Mouse (Mus musculus) frontal cortex, adult (tissue): ENCODE results near the gene Atf6.
A peak's percentile ranks its signal among the peaks of the same experiment; 100 is the strongest.

ENCODE experiments used
- ATAC-seq: cut with Nextera tagmentation; 2 replicates; pipeline ENCODE4 v1.9.2; 2017; ENCODE audit warnings: mild to moderate bottlenecking, moderate library complexity, mixed read lengths; ENCODE audit not compliant: low TSS enrichment

Atf6 gene

DNA sequence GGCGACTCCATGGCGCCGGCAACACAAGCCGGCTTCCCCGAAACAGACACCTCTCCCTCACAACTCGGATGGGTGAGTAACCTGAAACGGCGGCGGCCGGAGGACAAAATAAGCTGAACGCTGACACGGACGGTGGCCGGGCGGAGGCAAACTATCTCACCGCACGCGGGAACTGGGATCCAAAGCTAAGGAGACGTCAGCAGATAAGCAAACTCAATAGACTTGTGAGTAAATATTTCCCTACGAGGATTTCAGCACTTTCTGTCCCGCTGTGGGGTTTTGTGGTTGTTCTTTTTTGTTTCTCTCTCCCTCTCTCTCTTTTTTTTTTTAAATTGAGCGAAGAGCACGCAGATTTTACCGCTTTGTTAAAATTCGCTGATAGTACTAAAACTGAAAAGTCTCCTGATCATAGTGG, at the start of gene Atf6:
TSS of gene Atf6 (minus strand) at position 81 of the 415 bp plus-strand sequence.
- peak; percentile 68 for ATAC-seq

DNA sequence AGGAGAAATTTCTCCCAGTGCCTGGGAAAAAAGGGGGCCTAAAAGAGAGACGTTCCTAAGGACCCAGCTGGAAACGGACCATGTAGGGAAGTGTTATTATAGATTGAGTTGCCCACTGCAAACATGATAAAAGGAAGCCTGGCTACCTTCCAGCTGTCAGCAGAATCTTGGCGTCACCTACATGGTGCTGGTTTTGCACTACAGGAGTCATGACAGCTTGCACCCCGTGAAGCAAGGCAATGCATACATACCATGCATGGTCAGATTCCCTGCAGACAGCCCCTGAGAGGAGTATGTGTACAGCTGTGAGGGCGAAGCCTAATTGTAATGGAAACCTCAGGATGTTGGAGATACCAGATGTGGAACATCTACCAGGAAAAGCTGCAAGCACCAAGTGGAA, 48.1 kb upstream of the Atf6 start:
- ATAC-seq: no peak

DNA sequence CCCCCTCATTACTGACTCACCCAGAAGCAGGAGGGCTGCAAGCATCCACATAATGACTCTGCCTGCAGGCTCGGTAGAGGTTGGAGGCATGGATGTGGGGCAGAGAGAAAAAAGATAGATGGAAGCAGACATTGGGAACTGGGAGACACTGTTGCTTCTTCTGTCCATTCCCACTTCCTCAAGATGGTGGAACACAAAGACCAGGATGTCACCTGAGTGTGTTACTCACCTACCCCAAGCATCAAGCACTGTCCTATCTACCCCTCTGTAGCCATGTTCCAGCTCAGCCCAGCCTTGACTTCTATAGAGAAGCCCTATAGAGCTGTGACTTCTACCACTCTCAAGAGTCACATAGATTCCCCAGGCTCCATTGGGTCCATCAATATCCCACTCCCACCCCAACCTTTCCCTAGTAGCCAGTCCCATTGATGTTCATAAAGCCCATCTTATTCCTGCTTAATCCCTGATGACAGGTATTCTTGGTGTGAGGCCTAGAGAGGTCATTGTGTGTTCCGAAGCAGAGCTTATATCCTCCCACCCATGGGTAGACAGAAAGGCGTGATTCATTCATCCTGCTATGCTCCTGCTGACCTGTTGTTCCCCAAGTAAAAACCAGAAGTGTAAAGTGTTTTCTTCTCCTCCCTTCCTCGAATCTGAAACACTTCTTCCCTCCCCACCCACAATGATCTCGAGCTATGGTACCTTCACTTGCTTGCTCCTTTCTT, 45.5 kb upstream of the Atf6 start, which contains the start of gene Fcrlb:
TSS of gene Fcrlb (minus strand) at position 51 of the 725 bp plus-strand sequence.
- no peak for ATAC-seq

DNA sequence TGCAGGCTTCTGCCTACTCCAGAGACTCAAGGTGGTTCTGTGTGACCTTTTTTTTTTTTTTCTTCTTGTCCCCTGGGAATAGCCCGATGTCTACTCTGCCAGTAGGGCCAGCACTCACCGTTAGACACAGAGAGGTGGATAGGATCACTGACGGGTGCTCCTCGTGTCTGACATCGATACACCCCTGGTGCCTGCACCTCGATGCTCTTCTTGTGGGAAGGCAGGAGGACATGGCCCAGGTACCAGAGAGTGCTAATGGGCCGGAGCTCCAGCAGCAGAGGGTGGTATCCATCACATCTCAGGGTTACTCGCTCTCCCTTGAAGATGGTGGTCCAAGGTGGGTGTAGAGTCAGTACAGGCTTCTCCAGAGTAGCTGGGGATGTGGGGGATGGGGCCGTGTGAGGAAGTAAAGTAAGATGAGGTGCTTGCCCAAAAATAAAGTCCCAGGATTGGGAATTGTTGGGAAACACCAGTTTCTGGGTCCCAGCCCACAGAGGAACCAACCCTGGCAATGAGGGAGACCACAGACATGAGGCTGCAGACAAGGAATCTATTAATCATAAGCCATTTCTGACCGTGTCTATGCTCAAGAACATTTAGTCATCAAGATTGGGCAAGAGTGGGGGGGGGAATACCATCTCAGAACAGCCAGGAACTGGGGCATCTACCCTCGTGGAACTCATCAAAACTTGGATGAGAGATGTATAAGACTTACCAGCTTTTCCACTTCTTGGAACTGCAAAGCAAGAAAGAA, 44.5 kb upstream of the Atf6 start:
- ATAC-seq: no peak

DNA sequence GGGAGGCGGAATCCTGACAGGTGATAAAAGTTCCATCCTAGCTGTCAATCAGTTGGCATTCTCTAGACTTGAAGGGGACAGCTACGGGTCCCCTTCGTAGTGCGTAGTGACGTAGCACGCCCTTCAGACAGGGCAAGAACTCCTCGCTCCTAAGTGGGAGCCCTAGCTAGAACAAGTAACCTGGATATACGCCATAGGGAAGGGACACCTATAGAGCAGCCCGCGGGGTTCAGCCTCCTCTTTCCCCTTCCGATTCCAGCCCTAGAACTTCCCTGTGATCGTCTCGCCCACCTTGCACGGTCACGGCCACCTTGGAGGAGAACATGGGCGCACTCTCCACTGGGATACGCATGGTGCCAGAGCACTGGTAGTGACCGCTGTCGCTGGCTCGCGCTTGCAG, 40.8 kb upstream of the Atf6 start:
- peak; percentile 76 for ATAC-seq

DNA sequence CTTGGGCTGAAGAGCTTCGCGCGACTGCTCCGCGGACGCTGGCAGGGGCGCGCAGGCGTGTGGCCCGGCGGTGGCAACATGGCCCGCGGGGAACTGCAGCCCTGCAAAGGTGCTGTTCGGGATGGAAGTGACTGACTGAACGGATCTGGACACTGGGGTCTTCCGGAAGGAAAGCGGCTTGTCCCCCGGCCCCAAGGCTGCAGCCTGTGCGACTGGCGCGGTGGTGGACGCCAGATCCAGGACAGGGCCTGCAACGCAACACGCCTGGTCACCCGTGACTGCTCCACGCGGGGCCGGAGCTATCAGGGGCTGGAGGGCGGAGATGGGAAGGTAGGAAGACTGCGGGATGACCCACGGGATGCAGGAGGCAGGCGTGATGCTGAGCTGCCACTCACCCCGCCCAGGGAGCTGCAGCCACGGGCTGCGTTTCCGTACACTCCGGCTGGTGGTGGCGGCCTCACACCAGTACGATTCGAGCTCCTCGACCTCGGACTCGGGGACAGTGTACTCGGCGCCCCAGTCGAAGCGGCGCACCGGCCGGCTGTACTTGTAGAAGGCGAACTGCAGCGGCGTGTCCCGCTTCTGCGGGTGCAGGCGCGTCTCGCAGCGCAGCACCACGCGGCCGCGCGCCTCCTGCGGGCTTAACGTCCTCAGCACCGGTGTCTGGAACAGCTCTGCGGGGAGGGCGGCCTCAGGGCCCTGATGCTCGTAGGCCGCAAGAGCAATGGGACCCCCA, 40.1 kb upstream of the Atf6 start:
- ATAC-seq: peak; percentile 86

DNA sequence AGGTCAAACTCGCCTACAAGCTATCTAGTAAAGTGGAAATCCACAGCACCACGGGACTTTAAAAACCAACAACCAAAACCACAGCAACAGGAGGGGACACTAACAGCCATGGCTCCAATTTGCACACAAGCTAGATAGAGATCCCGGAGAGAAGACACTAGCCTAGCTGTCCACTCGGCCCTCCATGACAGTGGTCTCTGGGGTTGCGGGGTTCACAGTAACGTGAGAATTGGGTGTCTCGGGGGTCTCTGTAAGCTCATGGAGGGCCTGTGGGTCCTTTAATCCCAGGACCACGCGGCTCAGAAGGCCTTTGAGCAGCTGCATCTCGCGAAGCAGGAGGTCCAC, 39.5 kb upstream of the Atf6 start:
- ATAC-seq: no peak

DNA sequence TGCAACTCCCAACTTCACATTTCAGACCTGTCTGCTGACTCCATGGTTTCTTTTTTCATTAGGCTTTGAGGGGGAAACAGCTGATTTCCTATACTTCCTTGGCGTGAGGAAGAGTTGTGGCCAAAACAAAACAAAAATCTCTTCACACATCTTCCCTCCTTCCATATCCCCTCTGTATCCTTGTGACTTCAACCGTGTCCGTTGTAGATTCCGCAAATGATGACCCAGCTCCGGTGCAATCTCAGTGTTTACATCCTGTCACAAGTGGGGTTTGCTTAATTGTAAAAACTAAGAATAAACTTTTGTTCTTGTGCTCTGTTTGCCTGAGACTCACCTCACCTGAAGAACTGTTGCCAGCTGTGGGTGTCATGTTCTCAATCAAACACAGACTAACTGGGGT, 35.9 kb upstream of the Atf6 start:
- no peak for ATAC-seq

DNA sequence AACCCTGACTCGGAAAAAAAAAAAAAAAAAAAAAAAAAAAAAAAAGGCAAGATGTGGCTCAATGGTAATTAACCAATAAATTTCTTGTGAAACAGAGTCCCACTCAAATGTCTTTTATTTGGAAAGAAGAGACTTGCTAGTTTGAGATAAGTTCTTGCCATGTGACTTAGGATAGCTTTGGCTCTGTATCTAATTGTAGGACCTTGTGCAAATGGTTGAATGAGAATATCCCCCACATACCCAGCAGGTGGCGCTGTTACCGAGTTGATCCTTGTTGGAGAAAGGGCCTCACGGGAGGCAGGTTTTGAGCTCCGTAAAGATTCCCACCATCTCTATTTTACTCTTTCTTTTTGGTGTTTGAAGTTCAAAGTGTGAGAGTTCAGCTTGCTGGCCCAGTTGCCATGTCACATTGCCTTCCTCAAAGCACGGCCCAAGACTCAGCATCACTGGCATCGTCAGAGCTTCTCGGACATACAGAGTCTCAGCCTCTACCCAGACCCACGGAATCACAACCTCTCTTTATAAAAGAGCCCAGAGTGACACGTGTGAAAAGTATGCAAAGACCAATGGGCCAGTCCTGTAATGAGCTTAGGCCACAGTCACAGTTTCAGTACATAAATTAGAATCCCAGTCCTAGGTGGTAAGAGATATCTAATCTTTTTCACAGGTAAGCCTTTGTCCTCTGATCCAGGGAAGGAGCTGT, 34.1 kb upstream of the Atf6 start:
- ATAC-seq: peak; percentile 82

DNA sequence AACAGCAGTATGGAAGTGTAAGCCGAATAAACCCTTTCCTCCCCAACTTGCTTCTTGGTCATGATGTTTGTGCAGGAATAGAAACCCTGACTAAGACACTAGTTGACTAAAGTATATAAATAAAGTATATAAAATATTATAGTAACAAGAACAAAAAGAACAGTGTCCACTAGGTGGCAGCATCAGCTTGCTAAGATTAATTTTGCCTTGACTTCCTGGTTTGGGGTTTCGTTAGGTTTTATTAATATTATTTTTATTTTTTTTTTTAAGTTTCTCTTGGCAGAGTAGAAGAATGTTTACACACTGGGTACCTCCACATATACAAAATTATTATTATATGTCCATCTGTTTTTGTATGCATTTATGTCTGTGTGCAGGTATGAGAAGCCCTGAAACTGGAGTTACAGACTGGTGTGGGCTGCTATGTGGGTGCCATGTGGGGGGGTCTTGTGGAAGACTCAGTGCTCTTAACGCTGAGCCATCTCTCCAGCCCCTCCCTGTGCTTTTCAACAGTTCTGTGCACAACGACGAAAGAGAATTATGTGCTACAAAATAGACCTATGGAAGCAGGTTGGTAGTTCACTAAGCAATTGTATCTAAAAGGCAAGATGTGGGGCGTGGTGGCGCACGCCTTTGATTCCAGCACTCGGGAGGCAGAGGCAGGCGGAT, 33.4 kb upstream of the Atf6 start:
- no peak for ATAC-seq

DNA sequence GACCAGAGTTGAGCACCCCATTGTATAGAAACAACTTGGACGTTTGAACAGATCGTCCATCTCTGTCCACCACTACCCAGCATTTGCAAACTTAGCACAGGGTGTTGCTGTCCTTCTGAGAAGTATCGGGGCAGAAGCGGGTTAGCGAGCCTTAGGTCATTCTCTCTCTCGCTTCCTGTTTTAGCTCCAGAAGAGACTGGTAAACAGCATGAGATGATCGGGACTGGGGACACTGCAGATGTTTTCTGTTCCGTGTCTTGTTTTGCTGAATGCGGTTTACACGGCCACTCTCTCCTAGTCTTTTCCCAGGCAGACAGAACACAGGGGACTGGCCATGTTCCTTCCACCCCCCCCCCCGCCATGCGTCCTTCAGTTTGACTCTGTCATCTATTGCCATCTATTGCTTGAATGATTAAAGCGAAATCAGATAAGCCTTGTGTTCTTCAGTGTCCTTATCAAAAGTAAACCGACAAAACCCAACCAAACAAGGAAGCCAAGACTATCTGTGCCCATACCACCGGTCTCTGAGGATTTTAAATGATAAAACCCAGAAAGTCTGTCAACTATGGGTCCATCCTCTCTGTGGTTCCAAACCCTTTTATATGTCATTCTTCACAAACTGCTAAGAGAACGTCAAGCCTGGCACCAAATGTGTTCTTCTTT, 31.0 kb upstream of the Atf6 start:
- no peak for ATAC-seq

DNA sequence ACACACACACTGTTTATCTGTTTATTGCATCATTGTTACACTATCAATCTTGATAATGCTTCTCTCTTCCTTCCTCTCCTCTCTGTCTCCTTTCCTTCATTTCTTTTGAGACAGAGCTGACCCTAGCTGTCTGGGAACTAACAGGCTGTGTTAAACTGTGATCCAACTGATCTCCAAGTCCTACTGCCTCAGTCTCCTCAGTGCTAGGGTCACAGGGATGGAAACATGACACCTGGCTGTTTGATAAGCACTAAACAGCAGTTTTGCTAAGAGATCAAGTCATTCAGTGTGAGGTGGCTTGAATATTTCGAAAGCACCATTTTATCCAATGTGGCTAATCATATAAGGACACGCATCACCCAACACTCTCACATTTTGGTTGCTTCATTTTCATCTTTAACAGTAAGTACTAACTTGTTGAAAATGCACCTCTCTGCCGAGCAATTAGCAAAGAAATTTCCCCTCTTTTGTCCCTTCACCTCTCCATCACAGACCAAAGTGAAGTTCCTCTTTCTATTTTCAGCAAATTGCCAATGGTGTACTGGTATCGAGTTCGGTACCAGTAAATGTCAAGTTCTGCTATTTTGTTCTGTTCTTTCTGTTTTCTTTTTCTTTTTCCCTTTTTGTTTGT, 29.2 kb upstream of the Atf6 start:
- no peak for ATAC-seq

DNA sequence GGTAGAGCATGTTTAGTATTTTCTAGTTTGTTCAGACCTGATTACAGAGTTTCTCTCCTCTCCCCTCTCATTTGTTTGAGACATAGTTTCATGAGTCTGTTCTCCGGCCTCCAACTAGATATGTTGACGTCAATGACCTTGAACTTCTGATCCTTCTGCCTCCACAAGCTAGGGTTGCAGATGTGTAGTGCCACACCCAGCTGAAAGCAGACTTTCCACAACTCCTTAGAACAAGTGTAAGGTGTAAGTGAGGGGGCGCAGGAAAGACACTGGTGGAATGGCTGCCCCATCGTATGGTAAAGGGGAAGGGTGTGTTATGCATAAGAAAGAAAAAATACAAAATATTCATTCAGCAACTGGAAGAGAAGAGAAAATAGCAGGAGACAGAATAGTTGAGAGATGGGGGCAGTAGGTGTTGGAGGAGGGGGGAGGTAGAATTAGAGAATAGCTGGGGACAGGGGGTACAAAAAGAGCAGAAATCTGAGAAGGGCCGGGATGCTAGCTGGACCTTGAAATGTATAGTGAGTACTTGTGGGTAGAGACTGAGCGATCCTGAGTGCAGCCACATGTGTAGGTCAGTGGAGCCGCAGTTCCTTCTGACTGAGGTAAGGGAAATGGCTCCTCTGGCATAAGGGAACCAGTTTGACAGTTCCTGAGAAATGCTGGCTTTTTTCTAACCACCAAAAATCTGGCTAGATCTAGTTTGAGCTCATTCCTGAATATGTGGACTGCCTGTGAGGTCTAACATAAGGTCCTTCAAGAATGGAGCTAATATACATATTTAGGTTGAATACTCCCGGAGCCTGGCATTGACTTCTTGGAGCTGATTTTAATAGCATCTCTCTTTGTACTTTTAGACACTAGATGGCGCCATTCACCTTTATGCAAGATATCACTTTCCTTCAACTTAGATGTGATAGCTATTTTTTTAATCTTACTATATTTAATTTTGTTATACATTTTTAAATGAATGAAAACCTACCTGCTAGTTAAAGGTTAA, 27.3 kb upstream of the Atf6 start:
- peak; percentile 79 for ATAC-seq

DNA sequence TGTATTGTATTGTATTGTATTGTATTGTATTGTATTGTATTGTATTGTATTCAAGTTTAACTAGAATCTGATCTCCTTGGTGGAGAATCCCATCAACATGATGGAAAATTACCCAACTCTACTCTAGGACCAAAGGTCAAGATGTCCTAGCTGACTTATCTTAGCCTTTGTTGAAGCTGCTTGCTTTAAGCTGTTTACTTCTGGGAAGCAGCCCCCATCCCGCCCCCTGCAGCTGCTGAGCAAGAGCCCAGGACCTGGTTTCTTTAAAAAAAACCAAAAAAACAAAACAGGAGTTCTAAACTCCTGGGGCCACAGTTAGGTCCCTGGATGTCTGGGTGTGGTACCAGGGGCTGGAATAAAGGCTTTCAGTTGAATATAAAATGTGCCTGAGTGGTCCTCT, 24.7 kb upstream of the Atf6 start:
- no peak for ATAC-seq

DNA sequence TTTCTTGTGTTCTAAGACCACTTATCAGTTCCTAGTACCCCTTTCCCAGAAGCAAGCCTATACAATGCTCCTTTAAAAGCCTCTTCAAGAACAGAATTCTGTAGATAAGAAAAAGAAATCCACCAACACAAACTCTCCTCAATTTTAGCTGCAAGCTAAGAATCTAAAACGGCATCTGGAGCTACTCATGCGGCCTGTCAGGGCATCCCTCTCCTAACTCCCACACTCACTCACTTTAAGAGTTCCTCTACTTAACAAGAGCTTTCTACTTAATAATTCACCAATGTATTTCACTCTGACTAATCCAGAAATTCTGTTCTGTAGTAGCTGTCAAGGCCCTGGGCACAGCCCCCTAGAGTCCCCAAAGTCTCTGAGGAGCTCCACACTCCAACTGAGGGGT, 24.1 kb upstream of the Atf6 start:
- ATAC-seq: no peak

DNA sequence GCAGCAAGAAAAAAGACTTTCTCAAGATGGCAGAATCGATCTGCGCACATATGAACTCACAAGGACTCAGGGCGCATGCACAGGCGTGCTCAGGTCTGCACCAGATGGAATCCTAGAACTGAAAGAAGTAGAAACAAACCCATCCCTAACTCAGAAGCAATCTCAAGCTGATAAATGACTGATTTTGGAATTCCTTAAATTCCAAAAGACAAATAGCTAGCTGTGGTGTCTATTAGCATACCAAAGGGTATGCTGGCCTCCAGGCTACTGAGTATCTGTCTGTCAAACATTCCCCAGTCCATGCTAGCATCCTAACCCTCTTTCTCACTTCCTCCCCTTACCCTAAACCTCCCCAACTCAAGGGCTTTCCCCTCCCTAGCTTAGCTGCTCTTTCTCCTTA, 21.7 kb upstream of the Atf6 start:
- no peak for ATAC-seq

DNA sequence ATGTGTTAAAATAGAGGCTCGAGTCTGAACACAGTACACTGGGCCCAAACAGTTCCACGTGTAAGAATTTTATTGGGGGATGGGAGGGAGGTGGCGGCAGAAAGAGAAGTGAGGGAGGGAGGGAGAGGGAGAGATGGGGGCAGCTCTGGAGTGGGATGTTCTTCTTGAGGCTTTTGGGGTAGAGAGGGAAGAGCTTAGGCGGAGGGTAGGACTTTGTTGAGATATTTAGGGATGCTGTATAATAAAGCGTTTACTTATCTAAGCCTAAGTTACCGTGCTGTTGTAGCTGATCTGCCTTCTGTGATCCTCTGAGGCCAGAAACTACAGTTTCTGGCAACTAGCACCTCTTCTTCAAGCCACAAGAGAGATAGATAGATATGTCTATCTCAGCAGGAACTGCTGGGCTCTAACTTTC, 18.5 kb upstream of the Atf6 start:
- no peak for ATAC-seq

DNA sequence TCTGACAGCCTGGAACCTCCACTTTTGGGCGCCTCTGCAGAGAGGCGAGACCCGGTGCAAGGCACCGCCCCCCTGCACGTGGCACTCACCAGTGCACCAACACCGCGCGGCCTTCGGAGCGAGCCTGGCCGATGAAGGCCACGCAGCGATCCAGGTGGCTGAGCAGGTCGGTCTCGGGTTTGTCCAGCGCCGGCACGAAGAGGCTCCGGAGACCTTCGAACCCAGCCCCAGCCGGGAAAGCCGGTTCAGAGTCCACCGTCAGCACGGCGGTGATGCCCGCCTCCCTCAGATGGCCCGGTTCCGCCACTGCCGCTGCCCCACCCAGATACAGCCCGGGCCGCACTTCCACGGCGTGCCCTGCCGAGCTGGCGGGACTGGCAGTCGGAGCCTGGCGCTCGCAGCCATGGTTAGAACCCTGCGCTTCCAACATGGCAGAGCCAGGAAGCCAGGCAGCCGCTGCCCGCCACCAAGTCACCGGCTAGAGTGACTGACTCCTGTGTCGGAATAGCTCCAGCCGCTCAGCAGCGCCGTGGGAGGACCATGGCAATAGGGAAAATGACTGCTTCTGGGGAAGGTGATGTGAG, 17.5 kb upstream of the Atf6 start, which contains the start of the genes Gm26620 and Dusp12:
TSS of gene Gm26620 (plus strand) at position 88 of the 584 bp plus-strand sequence.
TSS of gene Dusp12 (minus strand) at position 563 of the 584 bp plus-strand sequence.
- peak; percentile 100 for ATAC-seq

DNA sequence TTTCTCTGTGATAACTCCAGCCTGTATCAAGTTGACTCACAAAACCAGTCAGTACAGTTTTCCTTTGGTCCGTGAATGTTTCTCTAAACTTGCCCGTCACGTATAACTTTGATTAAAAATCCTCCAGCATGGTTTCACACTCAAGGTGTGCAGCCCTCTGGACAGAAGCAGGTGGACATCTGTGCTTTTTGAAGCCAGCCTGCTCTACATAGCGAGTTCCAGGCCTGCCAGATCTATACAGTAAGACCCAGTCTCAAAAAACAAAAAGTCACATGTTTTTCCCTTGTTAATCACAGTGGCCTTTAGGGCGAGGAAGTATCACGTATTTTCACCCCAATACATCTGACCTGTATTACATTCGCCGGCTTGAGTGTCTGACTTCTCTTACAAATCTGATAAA, 16.8 kb upstream of the Atf6 start:
- no peak for ATAC-seq
